Mouse (Mus musculus) hindbrain, embryonic 14.5 days (tissue): ENCODE results near the gene Bahd1. TPM values are rescaled to one million over a fixed set of nuclear protein-coding genes. Genes with fewer than 3 reads are reported as not detected.
A peak's percentile ranks its signal among the peaks of the same experiment; 100 is the strongest.

Experiments used
- ATAC-seq: fragments of 200-750 bp; cut with Nextera tagmentation; 2 replicates; pipeline ENCODE4 v1.8.0; 2017; ENCODE audit warnings: moderate number of reproducible peaks, mild to moderate bottlenecking, moderate TSS enrichment, moderate library complexity; ENCODE audit not compliant: low FRiP score
- DNase-seq: peaks from one replicate; pipeline ENCODE4 v3.0.0-alpha.2; 2015; ENCODE audit warnings: low spot score
- H3K27ac ChIP-seq: fragments of 300-500 bp; sonication (generic); 2 replicates; pipeline ENCODE4 v1.5.1; 2014; ENCODE audit warnings: mild to moderate bottlenecking, moderate library complexity
- H3K27me3 ChIP-seq: fragments of 300-500 bp; sonication (generic); 2 replicates; pipeline ENCODE4 v1.6.1; 2014; ENCODE audit warnings: mild to moderate bottlenecking, low read length, mixed read lengths; ENCODE audit not compliant: control insufficient read depth, insufficient read depth
- H3K36me3 ChIP-seq: fragments of 300-500 bp; sonication (generic); replicated peaks from 2 replicates; pipeline ENCODE4 v1.6.1; 2014; ENCODE audit not compliant: control insufficient read depth, insufficient read depth
- H3K4me1 ChIP-seq: fragments of 300-500 bp; sonication (generic); replicated peaks from 2 replicates; pipeline ENCODE4 v1.6.1; 2014; ENCODE audit warnings: antibody characterized with exemption, low read length, mixed read lengths; ENCODE audit not compliant: control insufficient read depth, insufficient read depth
- H3K4me2 ChIP-seq: fragments of 300-500 bp; sonication (generic); replicated peaks from 2 replicates; pipeline ENCODE4 v1.6.1; 2014; ENCODE audit warnings: mild to moderate bottlenecking, moderate library complexity
- H3K4me3 ChIP-seq: fragments of 300-500 bp; sonication (generic); replicated peaks from 2 replicates; pipeline ENCODE4 v1.5.1; 2014; ENCODE audit warnings: mild to moderate bottlenecking, low read length
- H3K9ac ChIP-seq: fragments of 300-500 bp; sonication (generic); 2 replicates; pipeline ENCODE4 v1.6.1; 2014
- H3K9me3 ChIP-seq: fragments of 300-500 bp; sonication (generic); 2 replicates; pipeline ENCODE4 v1.6.1; 2016; ENCODE audit warnings: low read length; ENCODE audit not compliant: control insufficient read depth
- WGBS: fragments of 180-500 bp; shearing (Covaris S2); extraction: QIAGEN DNeasy Blood & Tissue Kit; methylation state at CpG from one replicate; pipeline ENCODE4 v1.1.7; 2014; 5-methylcytosine and 5-hydroxymethylcytosine counted together
- polyA plus RNA-seq: library from polyadenylated mRNA; unstranded; fragments of >200 nt; fragmentation: Nextera tagmentation; extraction: Ambion mirVana; gene quantifications from 2 replicates; pipeline ENCODE4 v1.2.1, GENCODE M21; 2014

Gene Bahd1
- polyA plus RNA-seq, 1 experiment from 2014 or later = 2.7 TPM

DNA sequence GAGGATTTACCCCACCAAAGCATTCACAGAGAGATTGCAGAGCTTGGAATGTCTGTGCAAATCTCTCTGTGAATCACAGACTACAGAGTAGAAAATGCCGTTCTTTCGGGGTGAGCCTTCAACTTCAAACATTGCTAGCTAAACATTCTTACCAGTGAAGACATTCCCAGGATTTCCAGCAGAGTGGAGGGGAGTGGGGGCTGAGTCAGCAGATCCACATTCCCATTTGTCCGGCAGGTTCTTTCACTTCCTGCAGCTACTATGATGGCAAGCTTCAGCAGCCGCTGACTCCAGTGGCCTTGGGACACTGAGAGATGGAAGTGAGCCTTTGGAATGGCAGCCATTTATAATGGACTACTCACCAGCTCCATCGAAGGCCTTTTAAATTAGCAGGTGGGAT is 56.3 kb downstream of the Bahd1 start:
- Histone ChIP-seq H3K9ac (no peak overlapping the region), H3K27me3 (no peaks in the 10 kb centered on the region), H3K9me3 (no peaks in the 10 kb centered on the region), H3K27ac (no peak overlapping the region), H3K4me2 (no peak overlapping the region), H3K36me3 (no peaks in the 10 kb centered on the region), H3K4me1 (no peaks in the 10 kb centered on the region), H3K4me3 (no peak overlapping the region)
- DNase-seq (no peak), ATAC-seq (no peak)
- 77% methylated on average over 5 of the region's 5 CpGs for WGBS

DNA sequence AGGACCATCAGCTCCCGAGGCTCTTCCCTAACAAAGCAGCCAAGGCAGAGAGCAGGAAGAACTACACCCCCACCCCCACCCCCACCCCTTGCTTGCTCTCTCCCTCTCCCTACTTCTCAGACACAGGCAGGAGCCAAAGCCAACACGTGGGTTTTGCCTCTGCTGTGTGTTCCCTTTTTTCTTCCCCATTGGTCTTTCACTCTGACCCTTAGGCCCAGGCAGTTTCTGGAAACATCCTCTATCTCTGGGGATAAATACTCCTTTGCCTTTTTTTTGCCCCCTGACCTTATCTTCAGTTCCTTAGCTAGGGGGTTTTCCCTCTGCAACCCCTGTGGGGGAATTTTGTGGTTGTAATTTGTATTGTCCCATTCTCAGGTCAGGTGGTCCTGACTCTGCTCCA is 59.5 kb downstream of the Bahd1 start:
- no peak for ATAC-seq
- no peak for DNase-seq
- H3K9ac ChIP-seq = no peak overlapping the region
- 13% methylated on average over 2 of the region's 2 CpGs for WGBS
- no peaks in the 10 kb centered on the region for H3K4me1 ChIP-seq
- no peak overlapping the region for H3K4me2 ChIP-seq
- H3K9me3 ChIP-seq = no peaks in the 10 kb centered on the region
- H3K27ac ChIP-seq = no peak overlapping the region
- no peaks in the 10 kb centered on the region for H3K27me3 ChIP-seq
- no peak overlapping the region for H3K4me3 ChIP-seq
- H3K36me3 ChIP-seq = no peaks in the 10 kb centered on the region

DNA sequence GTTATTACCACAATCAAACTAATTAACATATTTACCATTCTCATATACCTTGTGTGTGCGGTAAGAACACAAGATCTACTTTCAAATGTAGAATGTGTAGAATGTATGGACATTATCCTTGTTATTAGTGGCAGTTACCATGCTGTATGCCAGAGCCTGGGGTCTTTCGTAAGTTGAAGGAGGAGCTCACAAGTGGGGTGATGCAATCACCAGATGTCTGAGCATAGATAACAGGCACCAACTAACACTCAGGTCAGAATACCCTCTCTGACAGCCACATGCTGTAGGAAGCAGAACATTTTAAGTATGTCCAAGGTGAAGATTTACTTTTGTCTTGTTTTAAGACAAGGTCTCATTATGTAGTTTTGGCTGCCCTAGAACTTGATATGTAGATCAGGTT is 60.2 kb downstream of the Bahd1 start:
- ATAC-seq = no peak
- Histone ChIP-seq H3K9ac (no peak overlapping the region), H3K4me3 (no peak overlapping the region), H3K4me2 (no peak overlapping the region), H3K4me1 (no peaks in the 10 kb centered on the region), H3K9me3 (no peaks in the 10 kb centered on the region), H3K27ac (no peak overlapping the region), H3K36me3 (no peaks in the 10 kb centered on the region), H3K27me3 (no peaks in the 10 kb centered on the region)
- no peak for DNase-seq
- 94% methylated on average over 2 of the region's 2 CpGs for WGBS

DNA sequence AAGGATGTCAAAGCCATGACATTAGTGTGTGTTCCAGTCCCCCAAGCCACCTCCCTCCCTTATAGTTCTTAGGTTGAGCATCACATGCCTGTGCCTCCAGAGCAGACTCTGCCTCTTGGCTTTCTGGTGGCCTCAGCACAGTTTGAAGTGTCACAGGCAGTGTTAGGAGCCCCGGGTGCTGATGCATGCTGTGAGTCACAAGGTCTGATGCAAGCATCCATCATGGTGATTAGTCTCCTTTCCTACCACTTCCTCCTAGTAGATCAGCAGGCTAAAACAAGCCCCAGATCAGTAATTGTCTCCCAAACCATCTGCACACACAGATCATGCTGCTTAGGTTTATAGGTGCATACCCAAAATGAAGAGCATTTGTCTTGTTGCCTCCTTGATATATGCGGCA is 61.4 kb downstream of the Bahd1 start:
- H3K27me3 ChIP-seq = no peaks in the 10 kb centered on the region
- H3K4me1 ChIP-seq = no peaks in the 10 kb centered on the region
- H3K4me3 ChIP-seq = no peak overlapping the region
- no peak overlapping the region for H3K27ac ChIP-seq
- H3K9me3 ChIP-seq = no peaks in the 10 kb centered on the region
- WGBS = 51% methylated on average over 2 of the region's 2 CpGs
- H3K4me2 ChIP-seq = no peak overlapping the region
- H3K9ac ChIP-seq = no peak overlapping the region
- ATAC-seq = no peak
- no peak for DNase-seq
- no peaks in the 10 kb centered on the region for H3K36me3 ChIP-seq

DNA sequence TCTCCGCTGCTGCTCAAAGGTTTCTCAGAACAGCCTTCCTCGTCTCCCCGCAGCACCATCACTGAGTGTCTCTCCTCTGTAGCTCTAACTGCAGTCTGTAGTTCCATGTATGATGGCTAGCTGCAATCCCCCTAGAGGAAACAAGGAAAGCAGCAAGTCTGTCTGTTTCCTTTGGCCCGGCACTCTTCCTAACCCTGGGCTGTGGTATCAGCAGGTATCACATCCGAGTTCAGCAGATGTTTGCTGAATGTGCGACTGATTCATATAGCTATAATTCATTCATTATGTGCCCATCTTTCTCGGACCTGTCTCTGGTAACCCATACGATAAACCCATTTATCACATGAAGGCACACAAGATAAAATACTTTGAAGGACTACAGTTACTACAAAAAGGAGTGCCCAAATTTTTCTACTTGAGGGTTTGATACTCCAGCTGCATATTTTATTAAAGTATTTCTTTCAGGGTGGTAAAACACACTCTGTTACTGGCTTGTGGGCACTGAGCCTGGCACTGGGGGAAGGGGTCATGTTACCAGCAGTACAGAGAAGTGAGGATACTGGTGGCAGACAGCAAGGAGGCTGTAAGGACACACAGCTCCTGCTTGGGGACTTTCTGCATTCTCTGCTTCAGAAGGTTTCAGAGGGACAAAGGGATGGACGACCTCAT is 63.0 kb downstream of the Bahd1 start:
- Histone ChIP-seq H3K4me2 (no peak overlapping the region), H3K27ac (no peak overlapping the region), H3K9ac (no peak overlapping the region), H3K4me3 (no peak overlapping the region), H3K27me3 (no peaks in the 10 kb centered on the region), H3K4me1 (no peaks in the 10 kb centered on the region), H3K9me3 (no peaks in the 10 kb centered on the region), H3K36me3 (no peaks in the 10 kb centered on the region)
- WGBS = 55% methylated on average over 9 of the region's 9 CpGs
- ATAC-seq (no peak), DNase-seq (no peak)

DNA sequence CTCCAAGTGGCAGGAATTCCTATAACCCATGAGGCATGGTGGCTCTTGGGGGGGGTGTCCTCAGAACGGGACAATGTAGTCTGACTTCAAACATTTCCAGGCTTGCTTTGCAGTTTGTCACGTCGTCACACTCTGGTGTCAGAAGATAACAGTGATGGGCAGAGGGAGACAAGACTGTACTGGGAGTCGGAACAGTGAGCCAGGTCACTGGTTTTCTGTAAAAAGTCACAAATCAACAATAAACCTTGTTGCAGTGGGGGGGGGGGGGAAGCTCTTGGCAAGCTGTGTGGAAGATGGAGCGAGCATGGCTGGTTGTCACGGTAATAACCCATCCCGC is 63.5 kb downstream of the Bahd1 start:
- Histone ChIP-seq H3K36me3 (no peaks in the 10 kb centered on the region), H3K9ac (no peak overlapping the region), H3K27me3 (no peaks in the 10 kb centered on the region), H3K9me3 (no peaks in the 10 kb centered on the region), H3K4me3 (no peak overlapping the region), H3K4me2 (no peak overlapping the region), H3K4me1 (no peaks in the 10 kb centered on the region), H3K27ac (no peak overlapping the region)
- DNase-seq (no peak), ATAC-seq (0 out of 2 replicates have a peak, but pooled peaks have one; percentile 8)
- 47% methylated on average over 7 of the region's 7 CpGs for WGBS

DNA sequence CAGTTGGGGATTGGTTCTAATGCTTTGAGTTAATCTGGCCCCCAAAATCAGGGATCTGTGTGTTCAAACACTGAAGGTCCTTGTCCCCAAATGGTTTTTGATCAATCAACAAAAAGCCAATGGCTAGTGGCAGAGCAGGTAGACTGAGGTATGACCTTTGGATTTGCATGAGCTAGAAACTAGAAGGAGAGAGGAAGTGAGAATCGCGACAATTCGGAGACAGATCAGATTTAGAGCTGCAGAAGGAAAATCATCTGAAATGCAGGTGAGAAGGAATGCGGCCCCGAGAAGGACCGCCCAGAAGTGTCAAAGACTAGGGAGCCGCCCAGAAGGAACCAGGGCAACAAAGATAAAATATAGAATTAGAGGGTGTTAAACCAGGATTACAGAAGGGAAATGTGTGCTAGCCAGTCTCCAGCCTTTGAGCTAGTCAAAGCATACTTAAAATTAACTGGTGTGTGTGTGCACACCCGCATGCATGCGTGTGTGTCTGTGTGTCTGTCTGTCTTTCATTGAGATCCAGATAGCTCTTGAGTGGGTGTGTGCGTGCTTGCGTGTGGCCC is 69.5 kb downstream of the Bahd1 start:
- Histone ChIP-seq H3K4me1 (peaks cover 4% of the 10 kb centered on the region), H3K9ac (no peak overlapping the region), H3K4me2 (no peak overlapping the region), H3K4me3 (no peak overlapping the region), H3K36me3 (no peaks in the 10 kb centered on the region), H3K9me3 (no peaks in the 10 kb centered on the region), H3K27ac (no peak overlapping the region), H3K27me3 (peaks cover 15% of the 10 kb centered on the region)
- ATAC-seq (no peak), DNase-seq (no peak)
- 86% methylated on average over 11 of the region's 11 CpGs for WGBS

DNA sequence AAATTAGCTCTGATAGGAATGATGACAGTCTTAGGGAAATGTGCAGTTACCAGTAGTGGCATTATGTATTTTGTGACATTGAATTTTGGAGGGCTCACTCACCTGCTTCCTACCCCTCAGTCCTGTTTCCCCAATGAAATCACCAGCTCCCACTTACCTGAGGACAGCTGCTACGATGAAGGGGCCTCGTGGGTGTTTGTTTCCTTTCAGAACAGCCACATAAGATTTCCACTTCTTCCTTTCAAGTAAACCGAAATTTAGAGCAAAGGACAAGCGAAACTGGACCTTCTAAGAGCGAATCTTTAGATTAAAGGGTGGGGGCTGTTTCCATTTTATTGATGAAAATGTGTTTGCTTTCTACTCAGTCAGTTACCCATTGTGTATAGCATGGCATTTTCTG is 71.9 kb downstream of the Bahd1 start:
- H3K36me3 ChIP-seq = no peaks in the 10 kb centered on the region
- H3K9ac ChIP-seq = no peak overlapping the region
- H3K27ac ChIP-seq = no peak overlapping the region
- peak overlapping the region; percentile 33; the same call in 1 of the 2 replicates for H3K4me3 ChIP-seq
- ATAC-seq (no peak), DNase-seq (no peak)
- H3K4me1 ChIP-seq = peaks cover 14% of the 10 kb centered on the region
- H3K9me3 ChIP-seq = no peaks in the 10 kb centered on the region
- H3K27me3 ChIP-seq = peaks cover 26% of the 10 kb centered on the region
- 83% methylated on average over 5 of the region's 5 CpGs for WGBS
- H3K4me2 ChIP-seq = peak overlapping the region; percentile 78; the same call in 1 of the 2 replicates

DNA sequence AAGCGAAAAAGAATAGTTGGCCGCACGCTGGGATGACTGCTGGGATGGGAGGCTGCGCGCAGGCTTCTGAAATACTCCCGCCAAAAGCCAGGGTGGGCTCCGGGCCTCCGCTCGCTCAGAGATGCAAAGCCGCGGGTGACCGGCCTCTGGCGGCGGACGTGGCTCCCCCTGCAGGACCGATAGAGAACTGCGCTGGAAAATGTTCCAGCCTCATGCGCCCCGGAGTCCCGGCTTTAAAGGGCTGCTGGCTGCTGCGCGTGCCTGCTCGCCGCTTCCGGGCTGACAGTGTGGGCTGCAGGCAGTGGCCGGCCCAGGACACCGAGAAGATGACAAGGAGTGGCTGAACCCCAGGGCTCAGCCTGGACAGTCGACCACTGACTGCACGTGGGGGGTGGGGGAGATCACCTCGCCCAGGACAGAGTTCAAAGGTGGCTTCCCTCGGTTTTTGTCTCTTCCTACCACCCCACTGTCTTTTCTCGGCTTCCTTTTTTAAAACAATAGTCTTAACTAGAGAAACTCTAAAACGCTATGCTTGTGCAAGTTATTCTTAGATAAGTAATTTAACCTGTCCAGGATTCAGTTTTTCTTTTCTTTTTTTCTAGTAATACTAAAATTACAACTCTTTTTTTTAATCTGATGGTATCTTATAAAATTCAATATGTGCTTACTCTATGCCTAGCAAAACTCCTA is 72.7 kb downstream of the Bahd1 start:
- H3K9ac ChIP-seq = peak overlapping the region; percentile 48
- H3K9me3 ChIP-seq = no peaks in the 10 kb centered on the region
- WGBS = 1% methylated on average over 33 of the region's 33 CpGs
- H3K27ac ChIP-seq = no peak overlapping the region
- no peaks in the 10 kb centered on the region for H3K36me3 ChIP-seq
- H3K4me2 ChIP-seq = peak overlapping the region; percentile 78
- peak; percentile 93 for DNase-seq
- peak overlapping the region; percentile 33 for H3K4me3 ChIP-seq
- ATAC-seq = peak; percentile 76
- H3K27me3 ChIP-seq = peaks cover 34% of the 10 kb centered on the region
- H3K4me1 ChIP-seq = peaks cover 14% of the 10 kb centered on the region
